Comparison of ENCODE assay signal across 12 mouse cellular contexts in the genomic region with DNA sequence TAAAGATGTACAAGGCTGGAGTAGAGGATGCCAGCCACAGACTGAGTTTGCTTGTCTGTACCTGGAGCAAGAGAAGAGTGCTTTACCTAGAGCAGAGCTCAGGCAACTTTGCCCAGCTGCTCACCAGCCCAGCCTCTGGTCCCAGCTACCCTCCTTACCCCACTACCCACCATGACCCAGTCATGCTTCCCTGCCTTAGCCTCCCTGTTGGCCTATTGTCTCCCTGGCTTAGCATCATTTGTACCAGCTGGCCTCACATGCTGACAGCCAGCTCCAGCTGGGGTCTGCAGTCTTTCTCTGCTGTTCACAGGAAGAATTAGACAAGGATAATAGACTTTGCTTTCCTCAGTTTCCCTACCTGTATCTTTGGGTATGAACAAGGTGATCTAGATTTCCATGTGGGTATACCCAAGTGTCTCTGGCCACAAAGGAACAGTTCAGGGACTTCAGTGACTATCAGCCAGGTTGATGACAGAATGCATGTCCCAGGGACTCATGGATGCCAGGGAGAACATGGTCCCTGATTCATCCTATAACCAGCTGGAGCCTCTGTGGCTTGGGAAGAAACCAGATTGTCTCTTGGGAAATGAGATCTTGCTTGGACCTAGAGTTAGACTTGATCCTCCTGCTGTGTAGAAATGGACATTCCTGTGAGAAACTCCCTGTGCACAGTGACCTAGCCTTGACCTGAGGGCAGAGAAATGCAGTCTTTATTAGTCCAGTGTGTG.
DNase-seq lines count a peak whose midpoint lies in the region; ATAC-seq lines count a peak whose summit lies in the region.
"Had no signal": no experiment of that assay in that cellular context is flagged by ENCODE, and none has a peak within 500 bp of the region (broad histone marks: within the 10 kb centered on the region; RNA-seq: fewer than 3 reads in every experiment).

No protein-coding gene starts in this region.

- no peak overlapping the region for H3K4me3 ChIP-seq in forebrain, embryonic 10.5 days
- no peak overlapping the region for H3K4me3 ChIP-seq in forebrain, embryonic 12.5 days (replicated peaks)
- H3K4me3 ChIP-seq in hindbrain, embryonic 10.5 days = no peak overlapping the region
- no peak overlapping the region for H3K4me3 ChIP-seq in midbrain, embryonic 15.5 days
- H3K4me3 ChIP-seq: neural tube, embryonic 12.5 days had no signal

- no peak for ATAC-seq in forebrain, embryonic 12.5 days (ENCODE audit: low FRiP score)
- no peak; the same call in none of the 2 replicates for ATAC-seq in midbrain, embryonic 15.5 days (replicated peaks)
- no peak for ATAC-seq in frontal cortex, adult (ENCODE audit: low TSS enrichment)

- H3K27ac ChIP-seq in forebrain, embryonic 10.5 days = peak overlapping the region; percentile 76
- no peak overlapping the region for H3K27ac ChIP-seq in forebrain, embryonic 12.5 days
- peak overlapping the region; percentile 84 for H3K27ac ChIP-seq in hindbrain, embryonic 10.5 days
- H3K27ac ChIP-seq in midbrain, embryonic 15.5 days = peak overlapping the region; percentile 44; the same call in 1 of the 2 replicates
- H3K27ac ChIP-seq: liver, embryonic 14.5 days; macrophage; neural tube, embryonic 12.5 days had no signal

- DNase-seq in forebrain, embryonic 10.5 days (ENCODE audit: extremely low spot score, low spot score) = no peak
- peak; percentile 90 for DNase-seq in Muller cell, postnatal 12 days (ENCODE audit: inconsistent ontology term)
- DNase-seq in hindbrain, embryonic 10.5 days (ENCODE audit: low spot score) = no peak
- no peak for DNase-seq in testis, postnatal 14 days (ENCODE audit: low spot score)
- no peak for DNase-seq in kidney, postnatal 4 days
- DNase-seq: spleen, adult 18-20 months had no signal

- no peaks in the 10 kb centered on the region for H3K27me3 ChIP-seq in forebrain, embryonic 10.5 days (ENCODE audit: poor library complexity, severe bottlenecking)
- no peaks in the 10 kb centered on the region for H3K27me3 ChIP-seq in forebrain, embryonic 12.5 days
- no peaks in the 10 kb centered on the region for H3K27me3 ChIP-seq in hindbrain, embryonic 10.5 days (ENCODE audit: insufficient read depth, poor library complexity, severe bottlenecking)
- H3K27me3 ChIP-seq in midbrain, embryonic 15.5 days (replicated peaks) = no peaks in the 10 kb centered on the region
- H3K27me3 ChIP-seq: neural tube, embryonic 12.5 days had no signal

- H3K36me3 ChIP-seq in forebrain, embryonic 10.5 days (replicated peaks) = no peaks in the 10 kb centered on the region
- H3K36me3 ChIP-seq in forebrain, embryonic 12.5 days (replicated peaks) = no peaks in the 10 kb centered on the region
- H3K36me3 ChIP-seq in hindbrain, embryonic 10.5 days = no peaks in the 10 kb centered on the region
- H3K36me3 ChIP-seq in midbrain, embryonic 15.5 days (replicated peaks) = no peaks in the 10 kb centered on the region
- H3K36me3 ChIP-seq: neural tube, embryonic 12.5 days had no signal

- no peaks in the 10 kb centered on the region for H3K9me3 ChIP-seq in forebrain, embryonic 10.5 days
- no peaks in the 10 kb centered on the region for H3K9me3 ChIP-seq in forebrain, embryonic 12.5 days
- H3K9me3 ChIP-seq in hindbrain, embryonic 10.5 days = no peaks in the 10 kb centered on the region
- H3K9me3 ChIP-seq in midbrain, embryonic 15.5 days = no peaks in the 10 kb centered on the region
- H3K9me3 ChIP-seq: neural tube, embryonic 12.5 days had no signal

- H3K9ac ChIP-seq in forebrain, embryonic 12.5 days = no peak overlapping the region
- no peak overlapping the region for H3K9ac ChIP-seq in midbrain, embryonic 15.5 days
- H3K9ac ChIP-seq: liver, embryonic 14.5 days; neural tube, embryonic 12.5 days had no signal

- H3K4me2 ChIP-seq in forebrain, embryonic 12.5 days = no peak overlapping the region
- H3K4me2 ChIP-seq in midbrain, embryonic 15.5 days = no peak overlapping the region
- H3K4me2 ChIP-seq: neural tube, embryonic 12.5 days had no signal

- H3K4me1 ChIP-seq in forebrain, embryonic 10.5 days = peaks cover 32% of the 10 kb centered on the region
- peaks cover 22% of the 10 kb centered on the region for H3K4me1 ChIP-seq in forebrain, embryonic 12.5 days
- H3K4me1 ChIP-seq in hindbrain, embryonic 10.5 days (replicated peaks) = peaks cover 20% of the 10 kb centered on the region
- peaks cover 5% of the 10 kb centered on the region; the same call in 1 of the 2 replicates for H3K4me1 ChIP-seq in midbrain, embryonic 15.5 days
